Mouse (Mus musculus): ENCODE data around the gene Cops4.

The Cops4 gene

GRCm38 (mm10) chr5:100573256-100573655 is 55.1 kb downstream of the Cops4 start:
- no peak for ATAC-seq (ENCODE audit: insufficient number of reproducible peaks, low FRiP score, low TSS enrichment)

- no peak for ATAC-seq (ENCODE audit: insufficient number of reproducible peaks, low FRiP score, low TSS enrichment)
Measured at GRCm38 (mm10) chr5:100574771-100575170, 56.7 kb downstream of the Cops4 start.

GRCm38 (mm10) chr5:100578863-100579411 is 60.8 kb downstream of the Cops4 start:
- ATAC-seq (ENCODE audit: insufficient number of reproducible peaks, low FRiP score, low TSS enrichment) = no peak

- no peak for ATAC-seq (ENCODE audit: insufficient number of reproducible peaks, low FRiP score, low TSS enrichment)
Measured at GRCm38 (mm10) chr5:100581622-100582434, 63.7 kb downstream of the Cops4 start.

GRCm38 (mm10) chr5:100582435-100582826 is 64.3 kb downstream of the Cops4 start:
- ATAC-seq (ENCODE audit: insufficient number of reproducible peaks, low FRiP score, low TSS enrichment) = no peak

GRCm38 (mm10) chr5:100583066-100583465 is 65.0 kb downstream of the Cops4 start:
- no peak for ATAC-seq (ENCODE audit: insufficient number of reproducible peaks, low FRiP score, low TSS enrichment)

- ATAC-seq (ENCODE audit: insufficient number of reproducible peaks, low FRiP score, low TSS enrichment) = no peak
Measured at GRCm38 (mm10) chr5:100585206-100585644, 67.1 kb downstream of the Cops4 start.

- ATAC-seq (ENCODE audit: insufficient number of reproducible peaks, low FRiP score, low TSS enrichment) = no peak
Measured at GRCm38 (mm10) chr5:100585657-100586056, 67.5 kb downstream of the Cops4 start.

- no peak for ATAC-seq (ENCODE audit: insufficient number of reproducible peaks, low FRiP score, low TSS enrichment)
Measured at GRCm38 (mm10) chr5:100587136-100587535, 69.0 kb downstream of the Cops4 start.

GRCm38 (mm10) chr5:100587626-100588025 is 69.5 kb downstream of the Cops4 start:
- no peak for ATAC-seq (ENCODE audit: insufficient number of reproducible peaks, low FRiP score, low TSS enrichment)

GRCm38 (mm10) chr5:100590505-100590904 is 72.4 kb downstream of the Cops4 start:
- ATAC-seq (ENCODE audit: insufficient number of reproducible peaks, low FRiP score, low TSS enrichment) = no peak

GRCm38 (mm10) chr5:100594803-100595467 is 76.8 kb downstream of the Cops4 start:
- ATAC-seq (ENCODE audit: insufficient number of reproducible peaks, low FRiP score, low TSS enrichment) = no peak

GRCm38 (mm10) chr5:100595999-100596398 is 77.9 kb downstream of the Cops4 start:
- ATAC-seq (ENCODE audit: insufficient number of reproducible peaks, low FRiP score, low TSS enrichment) = no peak

Measured in cerebellum, adult (tissue).